Mouse (Mus musculus) right cerebral cortex, postnatal 10 days (tissue): ENCODE results near the gene Obscn.

ENCODE experiments used
- DNase-seq, 2 experiments: peaks; one replicate each; pipeline ENCODE4 v3.0.0; 2021; ENCODE audit warnings: low spot score in 2 of 2

The Obscn gene

GRCm38 (mm10) chr11:59135904-59136452, at the start of gene Obscn:
TSS of gene Obscn (minus strand) at chr11:59136402.
- no peak for DNase-seq

GRCm38 (mm10) chr11:59185490-59185889, 49.3 kb upstream of the Obscn start:
- no peak for DNase-seq

- DNase-seq, result peak; percentile 64 to 71
These were observed 47.6 kb upstream of the Obscn start for GRCm38 (mm10) chr11:59183821-59184220.

- no peak for DNase-seq
These were observed 46.7 kb upstream of the Obscn start, which contains the start of gene Gjc2 for GRCm38 (mm10) chr11:59182864-59183331. TSS of gene Gjc2 (minus strand) at chr11:59183213.

GRCm38 (mm10) chr11:59176921-59177320, 40.7 kb upstream of the Obscn start:
- DNase-seq, result no peak

- no peak for DNase-seq
These were observed 40.3 kb upstream of the Obscn start for GRCm38 (mm10) chr11:59176475-59176874.

GRCm38 (mm10) chr11:59174189-59174838, 38.1 kb upstream of the Obscn start:
- DNase-seq, result no peak

- no peak for DNase-seq
These were observed 34.3 kb upstream of the Obscn start for GRCm38 (mm10) chr11:59170549-59170948.

- DNase-seq, result no peak
These were observed 33.6 kb upstream of the Obscn start for GRCm38 (mm10) chr11:59169807-59170206.

- DNase-seq, result no peak
These were observed 29.5 kb upstream of the Obscn start for GRCm38 (mm10) chr11:59165616-59166241.

GRCm38 (mm10) chr11:59164384-59164783, 28.2 kb upstream of the Obscn start:
- DNase-seq, result no peak

- DNase-seq, result peak; percentile 99
These were observed 27.3 kb upstream of the Obscn start, which contains the start of gene Iba57 for GRCm38 (mm10) chr11:59163255-59164236. TSS of gene Iba57 (minus strand) at chr11:59163739.

- DNase-seq, result peak in 1 of 2 experiments; percentile 36
These were observed 26.4 kb upstream of the Obscn start for GRCm38 (mm10) chr11:59162443-59163254.

GRCm38 (mm10) chr11:59161398-59161797, 25.2 kb upstream of the Obscn start:
- DNase-seq, result no peak

GRCm38 (mm10) chr11:59159558-59159957, 23.4 kb upstream of the Obscn start:
- no peak for DNase-seq

GRCm38 (mm10) chr11:59159099-59159498, 22.9 kb upstream of the Obscn start:
- no peak for DNase-seq

- no peak for DNase-seq
These were observed 19.7 kb upstream of the Obscn start for GRCm38 (mm10) chr11:59155900-59156299.

- no peak for DNase-seq
These were observed 18.0 kb upstream of the Obscn start for GRCm38 (mm10) chr11:59154220-59154619.

- DNase-seq, result no peak
These were observed 15.5 kb upstream of the Obscn start for GRCm38 (mm10) chr11:59151729-59152128.

GRCm38 (mm10) chr11:59149302-59149701, 13.1 kb upstream of the Obscn start:
- no peak for DNase-seq

GRCm38 (mm10) chr11:59142962-59143361, 6.8 kb upstream of the Obscn start:
- no peak for DNase-seq
